Mouse (Mus musculus) olfactory bulb, adult 2 months (tissue): ENCODE results near the gene Miox.

ENCODE experiments used
- CTCF ChIP-seq: fragments of 200-500 bp; IDR thresholded peaks from 2 replicates; pipeline ENCODE4 v1.5.1; 2012; ENCODE audit warnings: low read depth, mild to moderate bottlenecking, low read length, moderate library complexity; ENCODE audit not compliant: insufficient read depth
- POLR2A ChIP-seq: fragments of 200-500 bp; IDR thresholded peaks from 2 replicates; pipeline ENCODE4 v1.6.1; 2012; ENCODE audit warnings: mild to moderate bottlenecking, low read depth, low read length, moderate library complexity; ENCODE audit not compliant: insufficient read depth

DNA sequence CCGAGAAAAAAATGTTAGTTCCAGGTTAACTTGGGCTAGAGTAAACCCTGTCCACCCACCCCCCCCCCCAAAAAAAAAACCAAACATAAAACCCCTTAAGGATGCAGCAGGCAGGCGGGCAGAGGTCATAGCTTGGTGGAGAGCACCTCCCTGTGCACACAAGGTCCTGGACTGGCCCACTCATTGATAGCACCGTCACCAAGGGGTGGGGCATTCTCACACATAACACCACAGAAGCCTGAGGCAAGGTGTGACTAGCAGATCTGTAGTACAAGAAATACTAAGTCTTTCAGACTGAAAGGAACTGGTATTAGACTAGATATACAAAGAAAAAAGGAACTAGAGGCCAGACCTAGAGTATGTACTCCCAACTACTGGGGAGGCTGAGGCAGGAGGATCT, 42.7 kb upstream of the Miox start:
- TF ChIP-seq CTCF (no peak), POLR2A (no peak)
